ENCODE assay signal across 7 mouse cellular contexts in the genomic region with DNA sequence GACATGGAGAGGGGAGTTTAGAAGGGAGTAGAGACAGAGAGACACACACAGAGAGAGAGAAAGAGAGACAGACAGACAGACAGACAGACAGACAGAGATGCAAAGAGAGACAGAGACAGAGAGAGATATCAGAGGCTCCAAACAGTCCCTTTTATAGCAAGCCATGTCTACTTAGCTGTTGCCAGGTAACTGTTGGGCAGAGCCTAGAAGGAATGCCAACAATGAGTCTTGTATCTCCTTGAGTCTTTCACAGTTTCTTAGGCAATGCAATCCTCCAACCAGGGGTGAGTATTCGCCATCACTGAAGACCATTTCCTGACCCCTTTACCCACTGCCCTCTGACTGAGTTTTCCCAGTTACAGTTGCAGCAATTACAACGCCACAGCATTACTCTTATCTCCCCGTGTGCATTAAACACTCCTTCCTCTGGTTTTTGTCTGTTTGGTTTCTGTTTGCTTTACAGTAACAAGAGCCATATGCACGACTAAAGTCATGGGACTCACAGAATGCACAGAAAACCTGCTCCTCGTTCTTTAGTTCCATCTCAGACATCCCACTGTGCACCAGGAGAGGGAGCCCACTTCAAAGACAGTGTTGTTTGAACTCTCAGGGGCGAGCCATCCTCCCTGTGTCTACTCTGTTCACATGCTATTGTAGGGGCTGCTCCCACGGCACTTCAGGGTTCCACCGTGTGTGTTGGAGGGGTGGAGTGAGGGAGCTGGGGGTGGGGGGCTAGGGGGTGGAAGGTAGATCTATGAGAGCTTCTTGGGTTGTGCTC. TPM values are rescaled to one million over a fixed set of nuclear protein-coding genes. Genes with fewer than 3 reads are reported as not detected.
DNase-seq lines count a peak whose midpoint lies in the region; ATAC-seq and TF ChIP-seq lines count a peak whose summit lies in the region.

No protein-coding gene starts in this region.

- peaks cover 1% of the 10 kb centered on the region for H3K27me3 ChIP-seq in megakaryocyte, embryonic 14.5 days (replicated peaks)
- H3K27me3 ChIP-seq in forebrain, embryonic 13.5 days, result no peaks in the 10 kb centered on the region
- no peaks in the 10 kb centered on the region for H3K27me3 ChIP-seq in kidney, postnatal 0 days (ENCODE audit: insufficient read depth, low read length)
- H3K27me3 ChIP-seq in midbrain, embryonic 11.5 days (ENCODE audit: control insufficient read depth, insufficient read depth, low read length), result no peaks in the 10 kb centered on the region

- H3K9ac ChIP-seq in forebrain, embryonic 13.5 days, result no peak overlapping the region
- no peak overlapping the region for H3K9ac ChIP-seq in kidney, postnatal 0 days (ENCODE audit: low read depth, low read length)
- 0 out of 2 replicates have a peak overlapping the region, but pooled peaks have one; percentile 10 for H3K9ac ChIP-seq in midbrain, embryonic 11.5 days (ENCODE audit: low read length)

- peaks cover 46% of the 10 kb centered on the region for H3K4me1 ChIP-seq in megakaryocyte, embryonic 14.5 days
- H3K4me1 ChIP-seq in forebrain, embryonic 13.5 days, result peaks cover 12% of the 10 kb centered on the region; the same call in 1 of the 2 replicates
- no peaks in the 10 kb centered on the region for H3K4me1 ChIP-seq in kidney, postnatal 0 days (replicated peaks; ENCODE audit: insufficient read depth, low read length)
- peaks cover 3% of the 10 kb centered on the region; the same call in 1 of the 2 replicates for H3K4me1 ChIP-seq in midbrain, embryonic 11.5 days (ENCODE audit: control insufficient read depth, insufficient read depth, low read length)

- H3K9me3 ChIP-seq in megakaryocyte, embryonic 14.5 days, result no peaks in the 10 kb centered on the region
- no peaks in the 10 kb centered on the region for H3K9me3 ChIP-seq in forebrain, embryonic 13.5 days (replicated peaks)
- H3K9me3 ChIP-seq in kidney, postnatal 0 days (replicated peaks; ENCODE audit: low read length), result no peaks in the 10 kb centered on the region
- H3K9me3 ChIP-seq in midbrain, embryonic 11.5 days (ENCODE audit: control insufficient read depth, low read length), result no peaks in the 10 kb centered on the region

- no peak for ATAC-seq in megakaryocyte, adult 5-6 weeks (ENCODE audit: poor library complexity, severe bottlenecking)
- peak; percentile 53; the same call in 1 of the 2 replicates for ATAC-seq in forebrain, embryonic 13.5 days
- no peak; the same call in 1 of the 2 replicates for ATAC-seq in kidney, postnatal 0 days (replicated peaks; ENCODE audit: low FRiP score, low read depth)
- peak; percentile 77 for ATAC-seq in midbrain, embryonic 11.5 days (ENCODE audit: low FRiP score)

- 16% methylated on average over 8 of the region's 8 CpGs for WGBS in forebrain, embryonic 13.5 days
- WGBS in kidney, postnatal 0 days, result 8% methylated on average over 8 of the region's 8 CpGs
- WGBS in midbrain, embryonic 11.5 days, result 9% methylated on average over 8 of the region's 8 CpGs

- peak overlapping the region; percentile 86 for H3K4me3 ChIP-seq in megakaryocyte, embryonic 14.5 days (replicated peaks)
- H3K4me3 ChIP-seq in forebrain, embryonic 13.5 days, result no peak overlapping the region
- no peak overlapping the region for H3K4me3 ChIP-seq in kidney, postnatal 0 days (replicated peaks; ENCODE audit: low read depth, low read length)
- H3K4me3 ChIP-seq in midbrain, embryonic 11.5 days (ENCODE audit: low read depth, low read length), result no peak overlapping the region

- H3K36me3 ChIP-seq in megakaryocyte, embryonic 14.5 days (replicated peaks; ENCODE audit: low read length), result no peaks in the 10 kb centered on the region
- H3K36me3 ChIP-seq in forebrain, embryonic 13.5 days (ENCODE audit: poor library complexity, severe bottlenecking), result no peaks in the 10 kb centered on the region
- no peaks in the 10 kb centered on the region for H3K36me3 ChIP-seq in kidney, postnatal 0 days (ENCODE audit: insufficient read depth, low read length)
- no peaks in the 10 kb centered on the region for H3K36me3 ChIP-seq in midbrain, embryonic 11.5 days (ENCODE audit: control insufficient read depth, insufficient read depth, low read length)

- no peak overlapping the region for H3K4me2 ChIP-seq in forebrain, embryonic 13.5 days
- H3K4me2 ChIP-seq in kidney, postnatal 0 days (ENCODE audit: low read length), result no peak overlapping the region
- H3K4me2 ChIP-seq in midbrain, embryonic 11.5 days, result no peak overlapping the region

- TF ChIP-seq CTCF in kidney, postnatal 0 days (IDR thresholded peaks at IDR 0.05; ENCODE audit: low read depth), result peak; percentile 70

- DNase-seq in c-Kit-positive CD71-positive TER-119-negative erythroid progenitor cells, embryonic 14.5 days (ENCODE audit: low read depth), result peak; percentile 29
- DNase-seq in kidney, postnatal 0 days (ENCODE audit: low spot score), result peak; percentile 75
- peak; percentile 87 for DNase-seq in midbrain, embryonic 11.5 days (ENCODE audit: low spot score, missing footprints)
- peak; percentile 51 to 56 for DNase-seq in thymus, postnatal 36 days

- H3K27ac ChIP-seq in forebrain, embryonic 13.5 days, result no peak overlapping the region
- H3K27ac ChIP-seq in kidney, postnatal 0 days, result no peak overlapping the region
- no peak overlapping the region for H3K27ac ChIP-seq in midbrain, embryonic 11.5 days (ENCODE audit: low read depth, low read length)

RNA-seq across cellular contexts. Expression of gene Olfr221, which starts 2.8 kb away (rescaled TPM):
- polyA plus RNA-seq in megakaryocyte, embryonic 14.5 days (2012; ENCODE audit: insufficient read depth, low replicate concordance), result not detected in 2 replicates
- not detected in 2 replicates for total RNA-seq in megakaryocyte, adult 5-6 weeks (2015)
- total RNA-seq in megakaryocyte, adult 5-6 weeks (2017), result not detected in 2 replicates
- polyA plus RNA-seq in forebrain, embryonic 13.5 days (2015; fragmentation: Nextera tagmentation; extraction: Ambion mirVana), result not detected in 2 replicates
- polyA plus RNA-seq in kidney, postnatal 0 days (2015; fragmentation: Nextera tagmentation; extraction: Ambion mirVana), result not detected in 2 replicates
- polyA plus RNA-seq in midbrain, embryonic 11.5 days (2014; fragmentation: Nextera tagmentation; extraction: Ambion mirVana), result not detected in 2 replicates

RNA-seq across cellular contexts. Expression of gene Zfp219, which starts 24.6 kb away (rescaled TPM):
- polyA plus RNA-seq in megakaryocyte, embryonic 14.5 days (2012; ENCODE audit: insufficient read depth, low replicate concordance), result 50.3 and 65.2 TPM in 2 replicates
- total RNA-seq in megakaryocyte, adult 5-6 weeks (2015), result 3.7 and 4.4 TPM in 2 replicates
- total RNA-seq in megakaryocyte, adult 5-6 weeks (2017), result 4.7 and 5.1 TPM in 2 replicates
- 52.3 and 58.6 TPM in 2 replicates for polyA plus RNA-seq in forebrain, embryonic 13.5 days (2015; fragmentation: Nextera tagmentation; extraction: Ambion mirVana)
- 34.0 and 35.8 TPM in 2 replicates for polyA plus RNA-seq in kidney, postnatal 0 days (2015; fragmentation: Nextera tagmentation; extraction: Ambion mirVana)
- polyA plus RNA-seq in midbrain, embryonic 11.5 days (2014; fragmentation: Nextera tagmentation; extraction: Ambion mirVana), result 91.9 and 110 TPM in 2 replicates

RNA-seq across cellular contexts. Expression of gene Tmem253, which starts 29.6 kb away (rescaled TPM):
- polyA plus RNA-seq in megakaryocyte, embryonic 14.5 days (2012; ENCODE audit: insufficient read depth, low replicate concordance), result not detected in 2 replicates
- not detected in 2 replicates for total RNA-seq in megakaryocyte, adult 5-6 weeks (2015)
- not detected in 2 replicates for total RNA-seq in megakaryocyte, adult 5-6 weeks (2017)
- polyA plus RNA-seq in forebrain, embryonic 13.5 days (2015; fragmentation: Nextera tagmentation; extraction: Ambion mirVana), result 0.63 and 0.96 TPM in 2 replicates
- 1.7 and 2.3 TPM in 2 replicates for polyA plus RNA-seq in kidney, postnatal 0 days (2015; fragmentation: Nextera tagmentation; extraction: Ambion mirVana)
- 1.0 and 1.5 TPM in 2 replicates for polyA plus RNA-seq in midbrain, embryonic 11.5 days (2014; fragmentation: Nextera tagmentation; extraction: Ambion mirVana)

RNA-seq across cellular contexts. Expression of gene Hnrnpc, which starts 58.7 kb away (rescaled TPM):
- polyA plus RNA-seq in megakaryocyte, embryonic 14.5 days (2012; ENCODE audit: insufficient read depth, low replicate concordance), result 1.1 and 32.3 TPM in 2 replicates
- total RNA-seq in megakaryocyte, adult 5-6 weeks (2015), result 221 and 239 TPM in 2 replicates
- total RNA-seq in megakaryocyte, adult 5-6 weeks (2017), result 322 and 343 TPM in 2 replicates
- polyA plus RNA-seq in forebrain, embryonic 13.5 days (2015; fragmentation: Nextera tagmentation; extraction: Ambion mirVana), result 830 and 894 TPM in 2 replicates
- 367 and 400 TPM in 2 replicates for polyA plus RNA-seq in kidney, postnatal 0 days (2015; fragmentation: Nextera tagmentation; extraction: Ambion mirVana)
- polyA plus RNA-seq in midbrain, embryonic 11.5 days (2014; fragmentation: Nextera tagmentation; extraction: Ambion mirVana), result 1,011 and 1,046 TPM in 2 replicates

Comparison
In these comparisons a context has a peak if more than half of its experiments do, and no peak if none do; other contexts are left out.
1. ATAC-seq: peak in forebrain, embryonic 13.5 days (single experiment) and midbrain, embryonic 11.5 days (single experiment); none in megakaryocyte, adult 5-6 weeks (single experiment) and kidney, postnatal 0 days (single experiment).
2. DNase-seq: peak in every context shown above with its lines; median percentile 87 in midbrain, embryonic 11.5 days; 75 in kidney, postnatal 0 days; 54 in thymus, postnatal 36 days; 29 in c-Kit-positive CD71-positive TER-119-negative erythroid progenitor cells, embryonic 14.5 days.